Mouse (Mus musculus) C2C12 (cell line): Measurements from ENCODE around the gene Zfp810.

ENCODE experiments used
- CEBPB ChIP-seq: IDR thresholded peaks from one replicate; pipeline ENCODE4 v1.6.1; 2011; ENCODE audit warnings: low read depth, mild to moderate bottlenecking, control low read depth, moderate library complexity
- CTCF ChIP-seq: IDR thresholded peaks from one replicate; pipeline ENCODE4 v1.5.1; 2011; ENCODE audit not compliant: control insufficient read depth, insufficient read depth, insufficient read length
- FOSL1 ChIP-seq: IDR thresholded peaks from one replicate; pipeline ENCODE4 v1.8.0; 2011; ENCODE audit warnings: mild to moderate bottlenecking, low read length; ENCODE audit not compliant: poor library complexity, insufficient read depth, severe bottlenecking
- MAX ChIP-seq: IDR thresholded peaks from one replicate; pipeline ENCODE4 v1.6.1; 2011; ENCODE audit warnings: mild to moderate bottlenecking, control low read depth
- MYOD1 ChIP-seq: IDR thresholded peaks from one replicate; pipeline ENCODE4 v1.6.1; 2011; ENCODE audit warnings: low read depth; ENCODE audit not compliant: control insufficient read depth, insufficient read length
- MYOG ChIP-seq: IDR thresholded peaks from one replicate; pipeline ENCODE4 v1.6.1; 2011; ENCODE audit not compliant: control insufficient read depth, insufficient read length; ENCODE audit errors: extremely low read depth
- USF1 ChIP-seq: IDR thresholded peaks from one replicate; pipeline ENCODE4 v1.6.1; 2011; ENCODE audit warnings: low read depth, mild to moderate bottlenecking, control low read depth, moderate library complexity

GRCm38 (mm10) chr9:22307156-22307919 lies at the start of gene Zfp810:
- TF ChIP-seq CTCF (no peak), MYOG (no peak), MAX (no peak), MYOD1 (no peak), FOSL1 (no peak), USF1 (no peak), CEBPB (no peak)
